Mouse (Mus musculus): ENCODE measurements around the gene B4galt3.
"Not testable (repeated sequence)": the region's sequence is repeated elsewhere in the genome, so short reads cannot be mapped to it uniquely, and the experiment has no call there.

The B4galt3 gene

DNA sequence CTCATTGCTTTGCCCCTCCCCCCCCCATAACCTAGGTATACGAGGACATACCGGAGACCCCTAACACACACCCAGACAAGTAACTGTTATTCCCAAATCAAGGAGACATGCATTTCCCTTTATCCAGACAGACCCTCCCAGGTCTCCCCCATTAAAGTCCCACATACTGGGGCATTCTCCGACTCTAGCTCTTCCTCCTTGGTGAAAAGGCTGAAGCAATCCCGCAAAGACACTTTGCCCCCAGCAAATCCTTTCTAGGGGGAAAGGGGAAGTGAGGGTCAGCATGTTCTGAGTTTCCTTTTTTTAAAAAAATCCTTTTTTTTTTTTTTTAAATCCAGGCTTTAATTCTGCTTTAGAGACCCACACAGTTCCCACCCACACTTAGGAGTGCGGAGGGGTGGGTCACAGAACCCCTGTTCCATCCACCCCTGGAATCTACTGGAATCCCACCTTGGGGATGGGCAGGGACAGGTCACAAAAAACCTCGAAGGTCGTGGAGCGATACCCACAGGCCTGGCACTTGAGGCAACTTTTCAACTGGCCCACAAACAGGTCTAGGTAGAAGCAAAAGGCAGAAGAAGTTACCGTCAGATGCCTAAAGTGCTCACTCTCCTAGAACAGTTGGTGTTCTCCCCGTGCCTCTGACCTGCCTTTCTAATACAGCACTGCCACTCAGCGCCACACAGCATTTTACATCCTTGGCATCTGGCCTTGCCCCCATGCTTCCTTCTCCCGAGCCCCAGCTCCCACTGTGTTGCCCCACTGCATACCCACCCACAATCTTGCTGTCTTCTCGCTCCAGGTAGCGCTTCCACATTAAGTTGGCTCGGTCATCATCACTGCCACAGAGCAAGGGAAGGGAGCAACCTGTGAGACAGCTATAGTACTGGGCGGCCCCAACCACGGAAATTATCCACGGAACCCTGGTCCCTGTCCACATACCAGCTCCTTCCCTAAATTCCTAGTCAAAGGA is 13.3 kb downstream of the B4galt3 start:
- peak in 1 of 2 experiments; percentile 1 for DNase-seq (ENCODE audit: low spot score in 2 of 2)

DNA sequence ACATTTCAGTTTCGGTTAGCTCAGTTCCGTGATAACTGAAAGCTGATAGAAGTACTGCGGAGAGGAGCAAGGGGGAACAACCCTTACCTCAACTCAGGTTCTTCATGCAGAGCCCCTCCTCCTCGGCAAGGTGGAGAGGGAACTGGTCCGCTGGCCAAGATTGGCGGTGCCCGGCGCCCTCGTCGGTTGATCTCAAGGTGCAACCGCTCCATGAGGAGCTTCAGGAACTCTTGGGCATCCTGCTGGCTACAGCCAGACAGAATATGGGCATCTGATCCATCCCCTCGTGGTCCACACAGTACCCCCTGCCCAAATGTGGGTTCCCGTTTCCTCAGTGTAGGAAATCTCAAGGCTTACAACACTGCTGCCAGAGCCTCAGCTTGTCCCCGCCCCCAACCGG is 14.4 kb downstream of the B4galt3 start:
- no peak for DNase-seq (ENCODE audit: low spot score in 2 of 2)

DNA sequence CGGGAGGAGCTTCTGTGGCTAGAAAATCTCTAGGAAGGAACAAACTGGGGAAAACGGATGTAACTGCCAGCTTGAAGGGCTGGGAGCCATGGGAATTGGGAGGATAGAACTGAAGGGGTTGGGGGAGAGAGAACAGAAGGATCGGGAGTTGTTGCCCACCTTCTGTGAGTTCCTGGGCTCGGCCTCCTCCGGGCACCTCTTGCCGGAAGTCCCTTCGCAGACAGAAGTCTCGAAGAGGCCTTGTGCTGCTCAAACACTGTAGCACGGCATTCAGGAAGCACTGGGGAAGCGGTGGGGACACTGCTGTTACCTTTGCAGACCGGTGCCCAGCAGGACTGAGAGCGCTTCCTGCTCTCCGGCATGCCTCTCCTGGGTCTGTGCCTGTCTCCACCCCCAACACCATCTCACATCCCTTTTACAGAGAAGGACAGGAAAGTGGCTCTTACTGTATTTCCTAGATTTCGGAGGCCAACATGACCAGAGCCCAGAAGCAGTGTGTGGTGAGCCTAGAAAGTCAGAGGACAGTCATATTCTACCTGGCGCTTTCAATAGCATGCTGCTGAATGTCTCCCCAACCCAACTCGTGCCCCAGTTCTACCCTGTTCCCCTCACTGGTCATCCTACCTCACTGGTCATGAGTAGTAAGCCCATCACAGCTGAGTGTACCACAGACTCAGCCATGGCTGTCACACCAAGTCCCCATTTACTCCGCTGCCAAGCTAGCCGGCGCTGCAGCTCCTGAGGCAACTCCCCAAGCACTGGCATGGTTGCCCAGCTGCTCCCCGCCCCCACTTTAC is 15.2 kb downstream of the B4galt3 start:
- DNase-seq (ENCODE audit: low spot score in 2 of 2): no peak

GRCm38 (mm10) chr1:171286517-171286916 is 16.4 kb downstream of the B4galt3 start:
- no peak for DNase-seq (ENCODE audit: low spot score in 2 of 2)

- peak; percentile 93 to 94 for DNase-seq (ENCODE audit: low spot score in 2 of 2)
Measured at GRCm38 (mm10) chr1:171287136-171288081, 17.3 kb downstream of the B4galt3 start, which contains the start of gene Usp21. Gene Usp21 (minus strand): TSS chr1:171287991.

DNA sequence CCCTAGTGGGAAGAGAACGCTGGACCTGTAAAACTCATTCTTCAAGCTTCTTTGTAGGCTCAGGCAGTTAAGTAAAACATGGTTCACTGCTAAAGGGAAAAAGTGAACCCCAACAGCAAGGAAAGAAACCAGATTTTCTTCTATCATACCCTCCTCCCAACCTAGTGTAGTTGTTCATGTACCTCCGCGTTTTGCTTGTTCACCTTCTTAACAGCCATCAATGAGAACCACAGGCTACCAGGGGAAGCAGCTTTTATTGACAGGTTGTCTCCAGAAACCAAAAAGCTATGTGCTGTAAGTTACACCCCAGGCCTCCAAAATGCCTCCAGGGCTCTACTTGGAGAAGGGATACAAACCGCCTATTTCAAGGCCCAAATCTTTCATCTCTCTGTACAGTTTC is 18.2 kb downstream of the B4galt3 start:
- DNase-seq (ENCODE audit: low spot score in 2 of 2): no peak

GRCm38 (mm10) chr1:171293351-171293750 is 23.2 kb downstream of the B4galt3 start:
- no peak for DNase-seq (ENCODE audit: low spot score in 2 of 2)

DNA sequence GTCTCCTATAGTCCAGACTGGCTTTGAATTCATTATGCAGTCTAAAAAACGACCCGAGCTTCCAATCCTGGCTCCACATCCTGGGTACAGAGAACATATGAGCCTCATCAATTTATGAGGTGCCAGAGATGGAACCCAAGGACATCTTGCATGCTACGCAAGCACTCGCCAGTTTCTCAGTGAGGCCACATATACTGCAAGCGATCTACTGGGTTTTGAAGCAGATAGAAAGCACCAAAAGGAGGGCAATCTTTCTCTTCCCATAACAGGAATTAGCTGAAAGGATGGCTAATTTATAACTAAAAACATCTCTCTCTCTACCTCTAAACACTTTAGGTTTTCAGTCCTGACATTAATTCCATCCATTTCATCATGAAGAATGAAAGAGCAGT is 23.8 kb downstream of the B4galt3 start:
- DNase-seq (ENCODE audit: low spot score in 2 of 2): no peak

DNA sequence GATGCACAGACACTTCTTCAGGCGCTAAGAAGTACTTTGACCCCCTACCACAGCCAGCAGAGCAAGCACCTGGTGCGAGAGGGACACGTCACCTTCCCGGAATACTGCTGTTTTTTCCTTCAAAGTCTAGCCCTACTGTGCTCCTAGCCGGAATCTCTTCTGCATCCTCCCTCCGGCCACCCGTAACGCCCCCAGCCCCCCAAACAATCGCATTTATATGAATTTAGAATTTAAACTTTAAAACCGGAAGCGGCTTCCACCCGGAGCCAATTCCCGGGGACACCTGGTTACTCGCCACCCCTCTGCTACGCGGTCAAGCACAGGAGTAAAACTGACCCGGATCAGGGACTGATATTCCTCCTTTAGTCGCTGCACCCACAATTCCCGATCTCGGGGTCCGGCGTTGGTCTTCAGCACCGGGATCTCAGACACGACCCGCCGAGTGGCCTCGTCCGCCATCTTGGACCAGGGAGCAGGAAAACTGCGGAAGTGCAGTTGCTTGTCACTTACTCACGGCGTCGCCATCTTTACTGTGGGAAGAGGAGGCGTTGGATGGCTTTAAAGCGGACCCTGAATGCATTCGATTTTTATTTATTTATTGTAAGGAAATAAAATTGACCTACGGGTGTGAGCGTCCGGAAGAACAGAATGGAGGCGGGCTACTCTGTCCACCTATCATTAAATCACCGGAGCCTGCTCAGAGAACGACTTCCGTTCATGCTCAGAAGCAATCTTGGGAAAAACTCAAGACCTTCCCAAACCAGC is 24.4 kb downstream of the B4galt3 start, which contains the start of gene Ufc1:
Ufc1 (minus strand) TSS at position 727 of the 765 bp plus-strand sequence.
- peak; percentile 53 to 79 for DNase-seq (ENCODE audit: low spot score in 2 of 2)

DNA sequence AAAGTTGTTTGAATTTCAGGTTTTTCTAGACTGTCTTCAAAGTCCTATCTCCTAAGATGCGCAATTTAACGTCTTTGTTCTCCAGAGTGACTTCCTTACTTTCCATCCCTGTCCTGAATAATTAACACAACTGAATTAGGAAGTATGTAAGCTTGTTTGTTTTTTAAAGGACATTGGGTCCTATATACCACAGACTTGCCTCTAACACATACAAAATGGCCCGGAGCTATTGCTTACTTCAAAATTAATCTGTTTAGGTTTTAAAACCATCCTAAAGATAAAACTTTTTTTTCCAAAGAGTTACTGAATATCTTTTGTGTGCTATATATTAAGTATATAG is 24.9 kb downstream of the B4galt3 start:
- DNase-seq (ENCODE audit: low spot score in 2 of 2): no peak

- DNase-seq (ENCODE audit: low spot score in 2 of 2): no peak
Measured at GRCm38 (mm10) chr1:171298226-171298625, 28.1 kb downstream of the B4galt3 start.

DNA sequence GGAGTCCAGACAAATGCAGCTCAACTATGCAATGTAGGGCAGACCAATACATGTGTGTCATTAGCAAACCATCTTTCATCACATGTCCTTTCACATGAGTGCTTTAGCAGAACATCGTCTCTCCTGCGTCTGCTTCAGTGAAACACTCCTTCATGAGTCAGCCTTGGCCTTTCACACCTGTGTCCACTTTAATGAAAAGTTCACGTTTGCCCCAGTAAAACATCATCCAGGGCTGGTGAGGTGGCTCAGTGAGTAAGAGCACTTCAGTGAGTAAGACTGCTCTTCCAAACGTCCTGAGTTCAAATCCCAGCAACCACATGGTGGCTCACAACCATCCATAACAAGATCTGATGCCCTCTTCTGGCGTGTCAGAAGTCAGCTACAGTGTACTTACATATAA is 36.0 kb downstream of the B4galt3 start:
- not testable (repeated sequence) for DNase-seq (ENCODE audit: low spot score in 2 of 2)

GRCm38 (mm10) chr1:171309321-171309720 is 39.2 kb downstream of the B4galt3 start:
- DNase-seq (ENCODE audit: low spot score in 2 of 2): no peak

- DNase-seq (ENCODE audit: low spot score in 2 of 2): no peak
Measured at GRCm38 (mm10) chr1:171319748-171320147, 49.6 kb downstream of the B4galt3 start.

- DNase-seq (ENCODE audit: low spot score in 2 of 2): no peak
Measured at GRCm38 (mm10) chr1:171320151-171320550, 50.0 kb downstream of the B4galt3 start.

- no peak for DNase-seq (ENCODE audit: low spot score in 2 of 2)
Measured at GRCm38 (mm10) chr1:171321415-171321814, 51.3 kb downstream of the B4galt3 start.

DNA sequence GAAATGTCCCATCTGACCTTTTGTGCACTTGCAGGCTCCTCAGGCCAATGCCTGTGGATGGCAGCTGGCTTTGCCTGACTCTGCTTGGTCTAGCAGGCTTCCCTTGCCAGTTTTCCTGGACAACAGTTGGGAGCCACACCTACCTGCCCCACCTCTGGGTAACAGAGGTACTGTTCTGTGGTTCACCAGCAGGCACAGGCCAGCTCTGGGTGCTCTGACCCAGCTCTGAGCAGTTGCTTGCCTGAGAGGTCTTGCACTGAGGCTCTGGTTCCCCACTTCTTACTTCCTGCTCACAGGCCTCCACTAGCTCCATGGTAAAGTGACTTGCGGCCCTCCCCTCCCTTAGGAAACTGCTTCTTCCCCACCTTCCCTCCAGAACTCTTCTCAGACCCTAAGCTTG is 51.9 kb downstream of the B4galt3 start:
- no peak for DNase-seq (ENCODE audit: low spot score in 2 of 2)

- no peak for DNase-seq (ENCODE audit: low spot score in 2 of 2)
Measured at GRCm38 (mm10) chr1:171325571-171325970, 55.4 kb downstream of the B4galt3 start.
